Mouse (Mus musculus): Measurements from ENCODE around the gene Slc35f4.
"Not testable (repeated sequence)": the region's sequence is repeated elsewhere in the genome, so short reads cannot be mapped to it uniquely, and the experiment has no call there.

Slc35f4 gene

GRCm38 (mm10) chr14:49348164-49348896, 177.5 kb downstream of the Slc35f4 start:
- DNase-seq: no peak

GRCm38 (mm10) chr14:49345835-49346234, 180.0 kb downstream of the Slc35f4 start:
- no peak for DNase-seq

- no peak for DNase-seq
These were observed 188.8 kb downstream of the Slc35f4 start for GRCm38 (mm10) chr14:49337011-49337410.

GRCm38 (mm10) chr14:49333841-49334240, 192.0 kb downstream of the Slc35f4 start:
- DNase-seq: no peak

- DNase-seq: no peak
These were observed 209.4 kb downstream of the Slc35f4 start for GRCm38 (mm10) chr14:49316493-49316894.

GRCm38 (mm10) chr14:49313981-49314380, 211.9 kb downstream of the Slc35f4 start:
- DNase-seq: no peak

GRCm38 (mm10) chr14:49313376-49313775, 212.5 kb downstream of the Slc35f4 start:
- DNase-seq: no peak

GRCm38 (mm10) chr14:49311548-49311947, 214.3 kb downstream of the Slc35f4 start:
- no peak for DNase-seq

- DNase-seq: no peak
These were observed 214.8 kb downstream of the Slc35f4 start for GRCm38 (mm10) chr14:49311091-49311492.

GRCm38 (mm10) chr14:49309670-49310069, 216.2 kb downstream of the Slc35f4 start:
- no peak for DNase-seq

GRCm38 (mm10) chr14:49308591-49308990, 217.3 kb downstream of the Slc35f4 start:
- DNase-seq: peak; percentile 32

GRCm38 (mm10) chr14:49307842-49308241, 218.0 kb downstream of the Slc35f4 start:
- peak; percentile 24 for DNase-seq

GRCm38 (mm10) chr14:49305534-49306409, 220.1 kb downstream of the Slc35f4 start:
- DNase-seq: no peak

GRCm38 (mm10) chr14:49302271-49302857, 223.5 kb downstream of the Slc35f4 start:
- no peak for DNase-seq

GRCm38 (mm10) chr14:49300981-49301619, 224.7 kb downstream of the Slc35f4 start:
- DNase-seq: no peak

GRCm38 (mm10) chr14:49300326-49300725, 225.5 kb downstream of the Slc35f4 start:
- no peak for DNase-seq

GRCm38 (mm10) chr14:49293802-49294449, 231.9 kb downstream of the Slc35f4 start:
- no peak for DNase-seq

GRCm38 (mm10) chr14:49290029-49290745, 235.7 kb downstream of the Slc35f4 start:
- no peak for DNase-seq

- no peak for DNase-seq
These were observed 241.8 kb downstream of the Slc35f4 start for GRCm38 (mm10) chr14:49283784-49284655.

- DNase-seq: no peak
These were observed 247.0 kb downstream of the Slc35f4 start for GRCm38 (mm10) chr14:49278880-49279279.

GRCm38 (mm10) chr14:49278479-49278878, 247.4 kb downstream of the Slc35f4 start:
- DNase-seq: not testable (repeated sequence)
